Mouse (Mus musculus) G1E (cell line): ENCODE data around the gene Arid3b. TPM values are rescaled to one million over a fixed set of nuclear protein-coding genes. Genes with fewer than 3 reads are reported as not detected.

Experiments used
- ATAC-seq: 2 replicates; pipeline ENCODE4 v1.8.0; 2016; ENCODE audit warnings: mild to moderate bottlenecking; ENCODE audit not compliant: insufficient number of reproducible peaks, poor library complexity, low FRiP score, severe bottlenecking; ENCODE audit errors: extremely low read depth
- DNase-seq: peaks from one replicate; pipeline ENCODE4 v3.0.0; 2012; ENCODE audit warnings: low spot score
- H3K27me3 ChIP-seq: 2 replicates; pipeline ENCODE4 v1.6.1; 2012; ENCODE audit warnings: mild to moderate bottlenecking, low read length, inconsistent platforms; ENCODE audit not compliant: insufficient read depth
- H3K36me3 ChIP-seq: replicated peaks from 2 replicates; pipeline ENCODE3; 2012; ENCODE audit warnings: mild to moderate bottlenecking, inconsistent platforms
- H3K4me1 ChIP-seq: 2 replicates; pipeline ENCODE4 v1.6.1; 2012; ENCODE audit warnings: low read depth, low read length, inconsistent platforms, mixed read lengths; ENCODE audit not compliant: insufficient read depth
- H3K4me3 ChIP-seq: 2 replicates; pipeline ENCODE4 v1.5.1; 2012; ENCODE audit warnings: low read depth, mild to moderate bottlenecking, inconsistent platforms, low read length, moderate library complexity, mixed read lengths
- H3K9me3 ChIP-seq: replicated peaks from 2 replicates; pipeline ENCODE4 v1.6.1; 2012; ENCODE audit warnings: inconsistent platforms
- CTCF ChIP-seq: IDR thresholded peaks from 2 replicates; pipeline ENCODE4 v1.5.1; 2012; ENCODE audit warnings: low read depth, low read length, inconsistent platforms, mixed read lengths
- GATA1 ChIP-seq: IDR thresholded peaks from 2 replicates; pipeline ENCODE4 v1.6.1; 2012; ENCODE audit warnings: borderline replicate concordance, low read length, inconsistent platforms, mixed read lengths
- GATA2 ChIP-seq: IDR thresholded peaks from 2 replicates; pipeline ENCODE4 v1.6.1; 2012; ENCODE audit warnings: low read depth, low read length, inconsistent platforms, borderline replicate concordance
- POLR2AphosphoS5 ChIP-seq: IDR thresholded peaks from 2 replicates; pipeline ENCODE4 v1.6.1; 2012; ENCODE audit warnings: low read depth, low read length, inconsistent platforms; ENCODE audit not compliant: insufficient replicate concordance
- TAL1 ChIP-seq: conservative IDR thresholded peaks from 2 replicates; pipeline ENCODE4 v1.6.1; 2012; ENCODE audit warnings: low read depth, low read length, inconsistent platforms, mixed read lengths
- polyA plus RNA-seq: library from polyadenylated mRNA; stranded (reverse); fragments of >175 nt; gene quantifications from 2 replicates; pipeline ENCODE4 v1.2.3, GENCODE M21; 2012
- total RNA-seq, 2 experiments: library from RNA; stranded (forward) in 1 of 2; stranded (reverse) in 1 of 2; fragments of 200-1000 nt in 1 of 2; fragments of >200 nt in 1 of 2; fragmentation: Nextera tagmentation in 1 of 2; gene quantifications; 2 replicates each; pipeline ENCODE4 v1.2.3; 2014 to 2017

The Arid3b gene
- total and polyA plus RNA-seq, 3 experiments, result 6.1 to 19.5 (median 7.4) TPM

DNA sequence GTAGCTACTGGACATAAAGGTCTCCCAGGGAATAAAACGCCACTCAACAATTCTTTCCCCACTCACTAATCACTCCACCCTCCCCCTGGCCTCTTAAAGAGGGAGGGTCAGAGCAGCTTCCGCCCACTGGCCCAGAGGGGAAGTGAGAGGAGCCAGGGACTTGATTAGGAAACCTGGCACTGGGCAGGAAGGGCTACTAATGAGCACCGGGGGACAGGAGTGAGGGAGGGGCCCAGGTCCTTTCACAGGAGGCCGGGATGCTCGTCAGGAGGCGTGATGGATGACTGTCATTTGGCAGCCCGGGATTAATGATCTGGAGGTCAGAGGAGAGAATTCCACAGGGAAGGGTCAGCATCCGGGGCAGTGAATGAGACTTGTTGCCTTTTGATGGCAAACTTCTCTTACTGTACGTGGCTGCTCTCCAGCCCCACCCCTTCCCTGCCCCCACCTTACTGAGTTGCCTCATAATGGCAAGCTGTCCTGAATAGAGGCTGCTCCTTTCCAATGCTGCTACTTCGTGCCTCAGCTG is 37.8 kb downstream of the Arid3b start:
- ATAC-seq (no peak), DNase-seq (no peak)
- Histone ChIP-seq H3K9me3 (no peaks in the 10 kb centered on the region), H3K4me3 (no peak overlapping the region), H3K36me3 (peaks cover 73% of the 10 kb centered on the region), H3K4me1 (peaks cover 34% of the 10 kb centered on the region), H3K27me3 (no peaks in the 10 kb centered on the region)
- TF ChIP-seq CTCF (no peak), GATA2 (no peak), GATA1 (no peak), POLR2AphosphoS5 (no peak), TAL1 (no peak)

- no peak for DNase-seq
- Histone ChIP-seq H3K36me3 (peaks cover 82% of the 10 kb centered on the region), H3K4me3 (no peak overlapping the region), H3K9me3 (no peaks in the 10 kb centered on the region), H3K27me3 (no peaks in the 10 kb centered on the region), H3K4me1 (peaks cover 22% of the 10 kb centered on the region)
- ATAC-seq, result no peak
- no peak for TF ChIP-seq GATA2
- TF ChIP-seq CTCF, result no peak
- TF ChIP-seq TAL1, result no peak
- TF ChIP-seq GATA1, result no peak
- TF ChIP-seq POLR2AphosphoS5, result no peak
These were observed 39.1 kb downstream of the Arid3b start for GRCm38 (mm10) chr9:57797456-57797855.

DNA sequence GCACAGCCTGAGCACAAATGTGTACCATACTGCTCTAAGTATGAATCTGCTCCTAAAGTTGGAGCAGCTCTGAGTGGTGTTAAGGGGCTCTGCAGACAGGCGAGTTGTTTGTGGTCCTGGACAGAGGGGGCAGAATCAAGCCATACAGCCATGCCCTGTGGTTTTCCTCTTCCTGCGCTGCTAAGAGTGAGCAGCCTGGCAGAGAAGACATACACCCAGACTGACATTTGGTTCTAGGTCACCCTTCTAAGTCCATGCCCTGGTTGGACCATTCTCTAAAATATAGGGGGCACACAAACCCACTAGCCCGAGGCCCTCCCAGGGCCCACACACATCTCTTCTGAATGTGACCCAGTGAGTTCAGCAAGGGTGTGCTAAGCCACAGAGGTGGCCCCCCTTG is 46.9 kb downstream of the Arid3b start:
- Histone ChIP-seq H3K4me1 (no peaks in the 10 kb centered on the region), H3K9me3 (peaks cover 5% of the 10 kb centered on the region), H3K36me3 (peaks cover 50% of the 10 kb centered on the region), H3K4me3 (no peak overlapping the region), H3K27me3 (peaks cover 7% of the 10 kb centered on the region; the same call in 1 of the 2 replicates)
- TF ChIP-seq CTCF, result no peak
- no peak for TF ChIP-seq TAL1
- TF ChIP-seq GATA2, result no peak
- TF ChIP-seq GATA1, result no peak
- no peak for TF ChIP-seq POLR2AphosphoS5
- ATAC-seq, result no peak
- DNase-seq, result no peak

- Histone ChIP-seq H3K36me3 (no peaks in the 10 kb centered on the region), H3K4me1 (peaks cover 4% of the 10 kb centered on the region; the same call in 1 of the 2 replicates), H3K4me3 (no peak overlapping the region), H3K9me3 (peaks cover 5% of the 10 kb centered on the region), H3K27me3 (peaks cover 21% of the 10 kb centered on the region)
- TF ChIP-seq TAL1 (no peak), GATA1 (no peak), CTCF (no peak), POLR2AphosphoS5 (no peak), GATA2 (no peak)
- DNase-seq (no peak), ATAC-seq (no peak)
These were observed 53.9 kb downstream of the Arid3b start for GRCm38 (mm10) chr9:57782656-57783055.

- Histone ChIP-seq H3K4me3 (no peak overlapping the region), H3K4me1 (peaks cover 59% of the 10 kb centered on the region), H3K27me3 (peaks cover 21% of the 10 kb centered on the region), H3K36me3 (no peaks in the 10 kb centered on the region), H3K9me3 (no peaks in the 10 kb centered on the region)
- no peak for TF ChIP-seq GATA2
- TF ChIP-seq POLR2AphosphoS5, result no peak
- no peak for ATAC-seq
- no peak for DNase-seq
These were observed 60.9 kb downstream of the Arid3b start for GRCm38 (mm10) chr9:57775736-57776135.

GRCm38 (mm10) chr9:57775026-57775425 is 61.6 kb downstream of the Arid3b start:
- Histone ChIP-seq H3K4me3 (no peak overlapping the region), H3K27me3 (peaks cover 21% of the 10 kb centered on the region), H3K9me3 (no peaks in the 10 kb centered on the region), H3K36me3 (no peaks in the 10 kb centered on the region), H3K4me1 (peaks cover 63% of the 10 kb centered on the region)
- TF ChIP-seq GATA2 (no peak), POLR2AphosphoS5 (no peak), TAL1 (no peak), GATA1 (no peak), CTCF (no peak)
- ATAC-seq (no peak), DNase-seq (no peak)

DNA sequence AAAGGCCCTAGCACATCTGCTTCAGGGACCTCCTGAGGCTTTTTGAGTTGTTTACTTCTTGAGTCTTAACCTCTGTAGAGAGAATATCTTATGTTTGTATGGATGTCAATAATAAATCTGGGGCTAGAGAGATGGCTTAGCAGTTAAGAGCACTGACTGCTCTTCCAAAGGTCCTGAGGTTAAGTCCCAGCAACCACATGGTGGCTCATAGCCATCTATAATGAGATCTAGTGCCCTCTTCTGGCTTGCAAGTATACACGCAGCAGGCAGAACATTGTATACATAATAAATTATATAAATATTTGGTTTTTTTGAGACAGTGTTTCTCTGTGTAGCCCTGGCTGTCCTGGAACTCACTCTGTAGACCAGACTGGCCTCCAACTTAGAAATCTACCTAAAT is 62.4 kb downstream of the Arid3b start:
- H3K36me3 ChIP-seq, result no peaks in the 10 kb centered on the region
- peaks cover 71% of the 10 kb centered on the region for H3K4me1 ChIP-seq

More for the DNA sequence above, 62.4 kb downstream of the Arid3b start:
- DNase-seq (no peak), ATAC-seq (no peak)
- peaks cover 21% of the 10 kb centered on the region for H3K27me3 ChIP-seq
- H3K9me3 ChIP-seq, result no peaks in the 10 kb centered on the region
- no peak overlapping the region for H3K4me3 ChIP-seq
- no peak for TF ChIP-seq GATA1
- no peak for TF ChIP-seq GATA2
- TF ChIP-seq TAL1, result no peak
- TF ChIP-seq CTCF, result no peak
- TF ChIP-seq POLR2AphosphoS5, result no peak
